Mouse (Mus musculus) MEL (cell line): ENCODE results near the gene Amot. TPM values are rescaled to one million over a fixed set of nuclear protein-coding genes. Genes with fewer than 3 reads are reported as not detected.
A peak's percentile ranks its signal among the peaks of the same experiment; 100 is the strongest.

ENCODE experiments used
- DNase-seq: peaks from one replicate; pipeline ENCODE4 v3.0.0; 2011; ENCODE audit warnings: low read depth, low spot score
- H3K27ac ChIP-seq: 2 replicates; pipeline ENCODE4 v1.5.1; 2012; ENCODE audit warnings: low read depth, mild to moderate bottlenecking, control low read depth, low read length, moderate library complexity; ENCODE audit not compliant: control insufficient read depth
- H3K27me3 ChIP-seq, 2 experiments: fragments of 150-350 bp in 1 of 2; sonication (generic) in 1 of 2; 2 replicates each; pipeline ENCODE4 v1.6.1; 2012; ENCODE audit warnings: low read length in 2 of 2, mild to moderate bottlenecking in 2 of 2, improper control_type of control experiment in 1 of 2, moderate library complexity in 1 of 2; ENCODE audit not compliant: insufficient read depth in 2 of 2, control insufficient read depth in 1 of 2
- H3K36me3 ChIP-seq, 2 experiments: 2 replicates each; pipeline ENCODE4 v1.6.1; 2012 to 2014; ENCODE audit warnings: low read length in 2 of 2, improper control_type of control experiment in 1 of 2, inconsistent platforms in 1 of 2, mild to moderate bottlenecking in 1 of 2; ENCODE audit not compliant: insufficient read depth in 2 of 2, control insufficient read depth in 1 of 2
- H3K4me1 ChIP-seq, 2 experiments: fragments of 150-350 bp in 1 of 2; sonication (generic) in 1 of 2; 2 replicates each; pipeline ENCODE4 v1.6.1; 2012; ENCODE audit warnings: low read length in 2 of 2, improper control_type of control experiment in 1 of 2, mild to moderate bottlenecking in 1 of 2; ENCODE audit not compliant: insufficient read depth in 2 of 2, control insufficient read depth in 1 of 2
- H3K4me3 ChIP-seq, 2 experiments: fragments of 150-350 bp in 1 of 2; sonication (generic) in 1 of 2; 2 replicates each; pipeline ENCODE4 v1.5.1; 2012; ENCODE audit warnings: low read depth in 2 of 2, low read length in 2 of 2, mild to moderate bottlenecking in 2 of 2, moderate library complexity in 2 of 2, control low read depth in 1 of 2, improper control_type of control experiment in 1 of 2; ENCODE audit not compliant: control insufficient read depth in 1 of 2, insufficient read depth in 1 of 2
- H3K79me2 ChIP-seq: 2 replicates; pipeline ENCODE4 v1.6.1; 2012; ENCODE audit warnings: mild to moderate bottlenecking, low read length, moderate library complexity; ENCODE audit not compliant: control insufficient read depth, poor library complexity, insufficient read depth
- H3K9ac ChIP-seq: 2 replicates; pipeline ENCODE4 v1.6.1; 2012; ENCODE audit warnings: low read depth, mild to moderate bottlenecking, control low read depth, low read length, moderate library complexity; ENCODE audit not compliant: control insufficient read depth, poor library complexity, severe bottlenecking
- H3K9me3 ChIP-seq: fragments of 150-350 bp; sonication (generic); replicated peaks from 2 replicates; pipeline ENCODE4 v1.6.1; 2012; ENCODE audit warnings: mild to moderate bottlenecking, low read length, improper control_type of control experiment, moderate library complexity; ENCODE audit not compliant: insufficient read depth
- BHLHE40 ChIP-seq: IDR thresholded peaks from 2 replicates; pipeline ENCODE4 v1.6.1; 2012; ENCODE audit warnings: low read depth, mild to moderate bottlenecking, inconsistent platforms, low read length, improper control_type of control experiment, borderline replicate concordance
- CHD1 ChIP-seq: IDR thresholded peaks from 2 replicates; pipeline ENCODE4 v1.6.1; 2012; ENCODE audit warnings: low read depth, mild to moderate bottlenecking, inconsistent platforms, low read length, improper control_type of control experiment
- E2F4 ChIP-seq: IDR thresholded peaks from 2 replicates; pipeline ENCODE4 v1.6.1; 2011; ENCODE audit warnings: low read depth, low read length, improper control_type of control experiment, borderline replicate concordance
- ELF1 ChIP-seq: IDR thresholded peaks from 2 replicates; pipeline ENCODE4 v1.6.1; 2014; ENCODE audit warnings: low read depth, mild to moderate bottlenecking, inconsistent platforms, low read length, improper control_type of control experiment, moderate library complexity
- ETS1 ChIP-seq: IDR thresholded peaks from 2 replicates; pipeline ENCODE4 v1.6.1; 2012; ENCODE audit warnings: low read depth, mild to moderate bottlenecking, inconsistent platforms, low read length, improper control_type of control experiment, moderate library complexity
- JUND ChIP-seq: IDR thresholded peaks from 2 replicates; pipeline ENCODE4 v1.6.1; 2011; ENCODE audit warnings: low read depth, mild to moderate bottlenecking, improper control_type of control experiment, low read length
- MAFK ChIP-seq: IDR thresholded peaks from 2 replicates; pipeline ENCODE4 v1.6.1; 2011; ENCODE audit warnings: low read depth, mild to moderate bottlenecking, low read length, improper control_type of control experiment, borderline replicate concordance
- MAX ChIP-seq: IDR thresholded peaks from 2 replicates; pipeline ENCODE4 v1.6.1; 2011; ENCODE audit warnings: low read length, improper control_type of control experiment
- MAZ ChIP-seq: IDR thresholded peaks from 2 replicates; pipeline ENCODE4 v1.6.1; 2012; ENCODE audit warnings: low read depth, mild to moderate bottlenecking, inconsistent platforms, low read length, improper control_type of control experiment
- MEF2A ChIP-seq: IDR thresholded peaks from 2 replicates; pipeline ENCODE4 v1.6.1; 2014; ENCODE audit warnings: low read depth, mild to moderate bottlenecking, inconsistent platforms, low read length, improper control_type of control experiment; ENCODE audit not compliant: poor library complexity, insufficient replicate concordance, severe bottlenecking; ENCODE audit errors: extremely low read depth
- MYB ChIP-seq: IDR thresholded peaks from 2 replicates; pipeline ENCODE4 v1.6.1; 2011; ENCODE audit warnings: mild to moderate bottlenecking, low read depth, low read length, improper control_type of control experiment
- MYC ChIP-seq: IDR thresholded peaks from 2 replicates; pipeline ENCODE4 v1.6.1; 2011; ENCODE audit warnings: low read depth, mild to moderate bottlenecking, low read length, improper control_type of control experiment, moderate library complexity
- NELFE ChIP-seq: IDR thresholded peaks from 2 replicates; pipeline ENCODE4 v1.6.1; 2011; ENCODE audit warnings: low read depth, low read length, improper control_type of control experiment
- RCOR1 ChIP-seq: IDR thresholded peaks from 2 replicates; pipeline ENCODE4 v1.6.1; 2012; ENCODE audit warnings: low read depth, mild to moderate bottlenecking, inconsistent platforms, low read length, improper control_type of control experiment
- SIN3A ChIP-seq: IDR thresholded peaks from 2 replicates; pipeline ENCODE4 v1.6.1; 2012; ENCODE audit warnings: low read length, improper control_type of control experiment, inconsistent platforms
- TBP ChIP-seq: IDR thresholded peaks from 2 replicates; pipeline ENCODE4 v1.8.0; 2011; ENCODE audit warnings: low read depth, low read length, improper control_type of control experiment
- TCF12 ChIP-seq: IDR thresholded peaks from 2 replicates; pipeline ENCODE4 v1.6.1; 2014; ENCODE audit warnings: low read depth, mild to moderate bottlenecking, inconsistent platforms, low read length, improper control_type of control experiment, moderate library complexity
- USF1 ChIP-seq: IDR thresholded peaks from 2 replicates; pipeline ENCODE4 v1.6.1; 2014; ENCODE audit warnings: low read depth, mild to moderate bottlenecking, inconsistent platforms, low read length, improper control_type of control experiment, moderate library complexity
- ZC3H11A ChIP-seq: IDR thresholded peaks from 2 replicates; pipeline ENCODE4 v1.6.1; 2012; ENCODE audit warnings: low read depth, mild to moderate bottlenecking, inconsistent platforms, low read length, improper control_type of control experiment
- polyA plus RNA-seq, 2 experiments: library from polyadenylated mRNA; stranded (reverse) in 1 of 2; unstranded in 1 of 2; fragments of >175 nt in 1 of 2; fragments of >200 nt in 1 of 2; gene quantifications; 2 replicates each; pipeline versions ENCODE4 v1.2.1 to v1.2.4; 2012; ENCODE audit warnings: low replicate concordance in 2 of 2, low read depth in 1 of 2; ENCODE audit not compliant: insufficient read length in 2 of 2, insufficient read depth in 1 of 2, missing spikeins in 1 of 2
- total RNA-seq: library from RNA; depleted of rRNA; stranded (reverse); fragments of 300-350 nt; gene quantifications from 2 replicates; pipeline ENCODE4 v1.2.3, GENCODE M21; 2012

The Amot gene
- total and polyA plus RNA-seq, 3 experiments = not detected

GRCm38 (mm10) chrX:145477003-145477724 lies 27.8 kb downstream of the Amot start:
- Histone ChIP-seq H3K4me1 (no peaks in the 10 kb centered on the region), H3K9me3 (no peaks in the 10 kb centered on the region), H3K9ac (no peak overlapping the region), H3K27me3 (no peaks in the 10 kb centered on the region), H3K79me2 (no peaks in the 10 kb centered on the region), H3K27ac (no peak overlapping the region), H3K36me3 (no peaks in the 10 kb centered on the region), H3K4me3 (no peak overlapping the region)
- no peak for DNase-seq
- TF ChIP-seq RCOR1 = no peak

- H3K79me2 ChIP-seq = no peaks in the 10 kb centered on the region
- H3K27ac ChIP-seq = no peak overlapping the region
- no peak overlapping the region for H3K4me3 ChIP-seq
- no peak for TF ChIP-seq TCF12
- TF ChIP-seq RCOR1 = no peak
- TF ChIP-seq NELFE = no peak
- no peak for TF ChIP-seq ZC3H11A
- no peak for DNase-seq
- no peaks in the 10 kb centered on the region for H3K27me3 ChIP-seq
- H3K36me3 ChIP-seq = no peaks in the 10 kb centered on the region
- no peaks in the 10 kb centered on the region for H3K4me1 ChIP-seq
- H3K9ac ChIP-seq = no peak overlapping the region
- H3K9me3 ChIP-seq = no peaks in the 10 kb centered on the region
Observed at GRCm38 (mm10) chrX:145468264-145468663, 36.7 kb downstream of the Amot start.

- no peaks in the 10 kb centered on the region for H3K4me1 ChIP-seq
- no peak for DNase-seq
- H3K79me2 ChIP-seq = no peaks in the 10 kb centered on the region
- no peaks in the 10 kb centered on the region for H3K27me3 ChIP-seq
- no peak overlapping the region for H3K27ac ChIP-seq
- no peaks in the 10 kb centered on the region for H3K9me3 ChIP-seq
- H3K9ac ChIP-seq = no peak overlapping the region
- TF ChIP-seq MYC (no peak), RCOR1 (no peak), MAX (no peak), BHLHE40 (peak; percentile 59; the same call in 1 of the 2 replicates)
- H3K4me3 ChIP-seq = no peak overlapping the region
- H3K36me3 ChIP-seq = no peaks in the 10 kb centered on the region
Observed at GRCm38 (mm10) chrX:145463524-145463923, 41.5 kb downstream of the Amot start.

GRCm38 (mm10) chrX:145461339-145461738 lies 43.6 kb downstream of the Amot start:
- no peak for DNase-seq
- Histone ChIP-seq H3K4me3 (no peak overlapping the region), H3K9ac (no peak overlapping the region), H3K79me2 (no peaks in the 10 kb centered on the region), H3K4me1 (no peaks in the 10 kb centered on the region), H3K27me3 (no peaks in the 10 kb centered on the region), H3K36me3 (no peaks in the 10 kb centered on the region), H3K9me3 (no peaks in the 10 kb centered on the region), H3K27ac (no peak overlapping the region)
- TF ChIP-seq MYB = no peak
- no peak for TF ChIP-seq TBP
- no peak for TF ChIP-seq E2F4
- TF ChIP-seq MAFK = no peak
- no peak for TF ChIP-seq CHD1
- TF ChIP-seq MEF2A = no peak
- no peak for TF ChIP-seq SIN3A
- no peak for TF ChIP-seq NELFE
- TF ChIP-seq MAX = no peak
- no peak for TF ChIP-seq ETS1
- TF ChIP-seq ELF1 = no peak
- no peak for TF ChIP-seq USF1
- no peak for TF ChIP-seq MAZ
- TF ChIP-seq BHLHE40 = no peak
- TF ChIP-seq RCOR1 = no peak
- no peak for TF ChIP-seq JUND
